Mouse (Mus musculus) stomach, embryonic 16.5 days (tissue): ENCODE results near the gene Cit. TPM values are rescaled to one million over a fixed set of nuclear protein-coding genes. Genes with fewer than 3 reads are reported as not detected.

Experiments
- ATAC-seq: fragments of 200-750 bp; cut with Nextera tagmentation; 2 replicates; pipeline ENCODE4 v1.8.0; 2017; ENCODE audit warnings: moderate number of reproducible peaks, moderate TSS enrichment; ENCODE audit not compliant: insufficient read depth, low FRiP score
- H3K27ac ChIP-seq: fragments of 300-500 bp; sonication (generic); 2 replicates; pipeline ENCODE4 v1.5.1; 2014; ENCODE audit warnings: low read length
- H3K27me3 ChIP-seq: fragments of 300-500 bp; sonication (generic); 2 replicates; pipeline ENCODE4 v1.6.1; 2014; ENCODE audit warnings: low read length, control low read depth, mixed read lengths; ENCODE audit not compliant: control insufficient read depth, insufficient read depth
- H3K36me3 ChIP-seq: fragments of 300-500 bp; sonication (generic); 2 replicates; pipeline ENCODE4 v1.6.1; 2014; ENCODE audit warnings: low read length; ENCODE audit not compliant: control insufficient read depth, insufficient read depth
- H3K4me1 ChIP-seq: fragments of 300-500 bp; sonication (generic); 2 replicates; pipeline ENCODE4 v1.6.1; 2014; ENCODE audit warnings: low read length, control low read depth, mixed read lengths; ENCODE audit not compliant: control insufficient read depth, insufficient read depth
- H3K4me2 ChIP-seq: fragments of 300-500 bp; sonication (generic); 2 replicates; pipeline ENCODE4 v1.6.1; 2014; ENCODE audit warnings: low read depth, low read length, mixed read lengths
- H3K4me3 ChIP-seq: fragments of 300-500 bp; sonication (generic); replicated peaks from 2 replicates; pipeline ENCODE4 v1.5.1; 2014; ENCODE audit warnings: mild to moderate bottlenecking, low read length
- H3K9ac ChIP-seq: fragments of 300-500 bp; sonication (generic); 2 replicates; pipeline ENCODE4 v1.6.1; 2014; ENCODE audit warnings: low read length
- H3K9me3 ChIP-seq: fragments of 300-500 bp; sonication (generic); replicated peaks from 2 replicates; pipeline ENCODE4 v1.6.1; 2016; ENCODE audit warnings: low read length, control low read depth; ENCODE audit not compliant: control insufficient read depth
- WGBS: fragments of 180-500 bp; shearing (Covaris S2); extraction: QIAGEN DNeasy Blood & Tissue Kit; methylation state at CpG from one replicate; pipeline ENCODE4 v1.1.7; 2014; 5-methylcytosine and 5-hydroxymethylcytosine counted together
- polyA plus RNA-seq: library from polyadenylated mRNA; unstranded; fragments of >200 nt; fragmentation: Nextera tagmentation; extraction: Ambion mirVana; gene quantifications from 2 replicates; pipeline ENCODE4 v1.2.1, GENCODE M21; 2015

Cit gene
- polyA plus RNA-seq, 1 experiment from 2014 or later, result 27.9 TPM

DNA sequence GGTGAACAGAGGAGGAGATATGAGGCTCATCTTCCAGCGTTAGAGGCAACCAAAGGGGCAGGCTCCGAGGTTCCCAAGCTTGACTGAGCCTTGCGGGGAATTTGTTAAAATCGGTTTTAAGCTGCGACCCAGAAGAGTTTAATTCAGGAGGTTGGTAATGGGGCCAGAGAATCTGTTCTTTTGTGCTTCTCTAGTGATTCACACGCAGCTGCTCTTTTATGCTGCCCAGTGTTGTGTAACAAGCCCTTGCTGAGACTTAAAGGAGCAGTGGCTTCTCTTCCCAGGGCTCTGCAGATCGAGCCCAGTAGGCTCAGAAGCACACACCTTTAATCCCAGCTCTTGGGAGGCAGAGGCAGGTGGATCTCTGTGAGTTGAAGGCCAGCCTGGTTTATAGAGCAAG lies 3.4 kb downstream of the Cit start:
- no peak overlapping the region for H3K9ac ChIP-seq
- no peak overlapping the region for H3K4me3 ChIP-seq
- no peak overlapping the region for H3K27ac ChIP-seq
- no peaks in the 10 kb centered on the region for H3K9me3 ChIP-seq
- peaks cover 19% of the 10 kb centered on the region for H3K4me1 ChIP-seq
- no peak overlapping the region for H3K4me2 ChIP-seq
- H3K27me3 ChIP-seq, result no peaks in the 10 kb centered on the region
- no peak for ATAC-seq
- H3K36me3 ChIP-seq, result peaks cover 4% of the 10 kb centered on the region; the same call in 1 of the 2 replicates
- 91% methylated on average over 7 of the region's 7 CpGs for WGBS

DNA sequence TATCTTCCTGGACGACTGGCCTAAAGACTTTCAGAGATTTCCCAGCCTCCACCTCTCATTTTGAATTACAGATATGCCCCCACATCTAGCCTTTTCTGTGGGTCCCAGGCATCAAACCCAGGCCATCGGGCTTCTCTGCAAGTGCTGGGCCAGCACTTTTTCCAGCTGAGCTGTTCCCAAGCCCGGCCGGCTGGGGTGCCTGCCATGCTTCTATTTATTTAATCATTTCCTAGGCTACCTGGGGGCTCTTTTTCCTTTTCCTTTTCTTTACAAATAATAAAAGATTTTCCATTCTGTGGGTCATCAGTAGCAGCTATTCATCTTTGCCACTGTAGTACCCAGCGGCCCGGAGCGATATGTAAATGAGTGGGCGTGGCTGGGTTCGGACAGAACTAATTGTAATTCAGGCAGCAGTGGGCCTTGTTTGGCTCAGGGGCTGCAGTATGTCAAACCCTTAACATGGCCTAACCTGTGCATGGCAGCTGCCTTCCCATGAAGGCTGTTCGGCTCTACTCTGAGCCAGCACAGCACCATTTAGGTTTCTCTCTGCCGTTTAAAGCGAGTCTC lies 4.3 kb downstream of the Cit start:
- H3K4me1 ChIP-seq, result peaks cover 14% of the 10 kb centered on the region
- no peak overlapping the region for H3K4me3 ChIP-seq
- WGBS, result 87% methylated on average over 12 of the region's 12 CpGs
- H3K27me3 ChIP-seq, result no peaks in the 10 kb centered on the region
- no peak for ATAC-seq
- H3K27ac ChIP-seq, result no peak overlapping the region
- H3K9me3 ChIP-seq, result no peaks in the 10 kb centered on the region
- H3K36me3 ChIP-seq, result peaks cover 4% of the 10 kb centered on the region; the same call in 1 of the 2 replicates
- no peak overlapping the region for H3K9ac ChIP-seq
- H3K4me2 ChIP-seq, result no peak overlapping the region

DNA sequence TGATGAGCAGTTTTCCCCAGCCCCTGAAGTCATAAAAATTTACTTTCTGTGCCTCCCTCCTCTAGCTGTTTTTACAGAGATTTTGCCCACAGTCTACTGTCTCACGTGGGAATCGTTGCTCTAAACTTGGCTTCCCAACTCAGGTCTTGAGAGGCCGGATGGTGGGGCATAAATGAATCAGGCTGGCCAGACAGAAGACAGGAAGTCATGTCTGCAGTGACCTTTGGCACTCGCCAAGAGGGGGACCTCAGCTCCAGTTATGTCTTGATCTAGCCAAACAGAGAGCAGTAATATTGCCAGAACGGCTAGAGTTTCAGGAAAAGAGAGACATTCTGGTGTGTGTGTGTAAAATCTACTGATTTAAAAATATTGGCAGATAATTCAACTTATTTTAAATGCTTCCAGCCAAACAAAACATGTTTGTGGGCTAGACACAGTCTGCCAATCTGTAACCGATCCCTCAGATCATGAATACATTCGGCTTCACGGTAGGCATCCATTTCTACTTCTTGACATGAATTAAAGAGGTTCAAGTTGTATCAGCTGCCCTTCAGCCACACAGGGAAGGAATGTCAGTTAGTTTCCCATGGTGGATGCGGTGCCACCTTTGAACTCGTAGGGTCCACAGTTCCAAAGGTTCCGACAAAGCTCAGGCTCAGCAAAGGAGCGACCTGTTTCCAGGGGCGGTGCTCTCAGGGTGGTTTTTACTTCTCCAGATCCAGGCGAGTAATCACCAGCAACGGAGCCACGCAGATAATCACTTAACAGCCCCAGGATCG lies 5.4 kb downstream of the Cit start:
- Histone ChIP-seq H3K36me3 (peaks cover 4% of the 10 kb centered on the region; the same call in 1 of the 2 replicates), H3K4me2 (no peak overlapping the region), H3K9ac (no peak overlapping the region), H3K9me3 (no peaks in the 10 kb centered on the region), H3K4me3 (no peak overlapping the region), H3K27me3 (no peaks in the 10 kb centered on the region), H3K4me1 (peaks cover 9% of the 10 kb centered on the region), H3K27ac (no peak overlapping the region)
- WGBS, result 83% methylated on average over 17 of the region's 17 CpGs
- no peak for ATAC-seq

- 83% methylated on average over 13 of the region's 13 CpGs for WGBS
- Histone ChIP-seq H3K36me3 (peaks cover 4% of the 10 kb centered on the region; the same call in 1 of the 2 replicates), H3K9ac (no peak overlapping the region), H3K27me3 (no peaks in the 10 kb centered on the region), H3K27ac (no peak overlapping the region), H3K4me3 (no peak overlapping the region), H3K9me3 (no peaks in the 10 kb centered on the region), H3K4me1 (peaks cover 3% of the 10 kb centered on the region), H3K4me2 (no peak overlapping the region)
- ATAC-seq, result no peak
These were observed 5.9 kb downstream of the Cit start for GRCm38 (mm10) chr5:115851029-115851365.

GRCm38 (mm10) chr5:115852431-115852830 lies 7.4 kb downstream of the Cit start:
- no peak for ATAC-seq
- Histone ChIP-seq H3K27ac (no peak overlapping the region), H3K9me3 (no peaks in the 10 kb centered on the region), H3K9ac (no peak overlapping the region), H3K27me3 (no peaks in the 10 kb centered on the region), H3K4me3 (no peak overlapping the region), H3K4me2 (no peak overlapping the region), H3K36me3 (peaks cover 4% of the 10 kb centered on the region; the same call in 1 of the 2 replicates), H3K4me1 (no peaks in the 10 kb centered on the region)
- WGBS, result 93% methylated on average over 4 of the region's 4 CpGs

DNA sequence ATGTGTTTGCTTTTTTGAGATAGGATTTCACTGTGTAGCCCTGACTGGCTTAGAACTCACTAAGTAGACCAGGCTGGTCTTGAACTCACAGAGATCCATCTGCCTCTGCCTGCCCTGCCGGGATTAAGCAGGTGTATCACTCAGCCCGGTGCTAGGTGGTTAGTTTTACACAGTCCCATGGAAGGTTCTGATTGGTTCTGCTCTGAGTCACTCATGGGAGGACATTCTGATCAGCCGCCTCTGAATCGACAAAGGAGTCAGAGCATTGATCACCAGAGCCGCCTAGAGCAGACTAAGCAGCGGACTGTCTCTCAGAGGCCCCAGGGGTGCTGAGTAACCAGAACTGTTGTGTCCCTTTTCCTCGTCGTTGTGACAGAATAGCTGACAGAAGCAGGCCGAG lies 8.6 kb downstream of the Cit start:
- no peaks in the 10 kb centered on the region for H3K9me3 ChIP-seq
- no peak overlapping the region for H3K9ac ChIP-seq
- H3K4me1 ChIP-seq, result no peaks in the 10 kb centered on the region
- H3K4me3 ChIP-seq, result no peak overlapping the region
- H3K27me3 ChIP-seq, result no peaks in the 10 kb centered on the region
- no peak for ATAC-seq
- WGBS, result 89% methylated on average over 9 of the region's 9 CpGs
- peaks cover 4% of the 10 kb centered on the region; the same call in 1 of the 2 replicates for H3K36me3 ChIP-seq
- no peak overlapping the region for H3K27ac ChIP-seq
- H3K4me2 ChIP-seq, result no peak overlapping the region

GRCm38 (mm10) chr5:115854370-115854769 lies 9.3 kb downstream of the Cit start:
- Histone ChIP-seq H3K9me3 (no peaks in the 10 kb centered on the region), H3K27ac (no peak overlapping the region), H3K27me3 (no peaks in the 10 kb centered on the region), H3K9ac (no peak overlapping the region), H3K4me1 (no peaks in the 10 kb centered on the region), H3K4me3 (no peak overlapping the region), H3K4me2 (no peak overlapping the region), H3K36me3 (peaks cover 4% of the 10 kb centered on the region; the same call in 1 of the 2 replicates)
- 81% methylated on average over 11 of the region's 12 CpGs for WGBS
- ATAC-seq, result no peak

DNA sequence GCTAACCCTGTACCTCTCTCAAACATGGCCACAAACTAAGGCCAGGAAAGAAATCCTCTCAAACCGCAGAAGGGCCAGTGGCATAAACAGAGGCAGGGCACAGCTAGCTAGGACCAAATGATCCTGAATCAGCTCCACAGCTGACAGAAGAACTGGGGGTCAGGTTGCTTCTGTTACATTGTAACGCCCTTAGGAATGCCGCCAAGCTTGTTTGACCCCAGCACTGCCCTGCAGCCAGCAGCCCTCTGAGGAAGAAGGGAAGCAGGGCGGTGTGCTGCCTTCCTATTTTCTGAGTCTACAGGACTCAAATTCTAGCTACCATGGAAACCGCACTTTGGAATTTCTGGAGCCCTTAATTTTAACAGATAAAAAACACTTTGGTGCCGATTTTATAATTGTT lies 13.6 kb downstream of the Cit start:
- no peaks in the 10 kb centered on the region for H3K9me3 ChIP-seq
- ATAC-seq, result no peak
- H3K27me3 ChIP-seq, result no peaks in the 10 kb centered on the region
- H3K4me1 ChIP-seq, result no peaks in the 10 kb centered on the region
- no peak overlapping the region for H3K27ac ChIP-seq
- WGBS, result 52% methylated on average over 6 of the region's 6 CpGs
- H3K4me3 ChIP-seq, result no peak overlapping the region
- H3K9ac ChIP-seq, result no peak overlapping the region
- H3K4me2 ChIP-seq, result no peak overlapping the region
- H3K36me3 ChIP-seq, result peaks cover 8% of the 10 kb centered on the region; the same call in 1 of the 2 replicates

- H3K36me3 ChIP-seq, result peaks cover 13% of the 10 kb centered on the region
- H3K9me3 ChIP-seq, result no peaks in the 10 kb centered on the region
- H3K27me3 ChIP-seq, result no peaks in the 10 kb centered on the region
- no peak overlapping the region for H3K9ac ChIP-seq
- no peak overlapping the region for H3K4me2 ChIP-seq
- no peak overlapping the region for H3K27ac ChIP-seq
- WGBS, result 76% methylated on average over 9 of the region's 9 CpGs
- H3K4me1 ChIP-seq, result no peaks in the 10 kb centered on the region
- ATAC-seq, result no peak
- no peak overlapping the region for H3K4me3 ChIP-seq
These were observed 14.4 kb downstream of the Cit start for GRCm38 (mm10) chr5:115859461-115859860.
